Mouse (Mus musculus) heart, postnatal 14 days (tissue): Measurements from ENCODE around the gene Aurkc. TPM values are rescaled to one million over a fixed set of nuclear protein-coding genes. Genes with fewer than 3 reads are reported as not detected.
"Not testable (repeated sequence)": the region's sequence is repeated elsewhere in the genome, so short reads cannot be mapped to it uniquely, and the experiment has no call there.

ENCODE experiments used
- DNase-seq, 2 experiments: peaks; one replicate each; pipeline ENCODE4 v3.0.0; 2021 to 2022
- intact Hi-C: fragments of 180-260 bp; cut with DNase I; formaldehyde crosslinking; loops from one replicate; pipeline ENCODE4 v1.15.1; 2025
- long read RNA-seq, 2 experiments: library from polyadenylated mRNA; stranded (forward); transcript quantifications; one replicate each; pipeline ENCODE4 v2.0.0; 2021
- total RNA-seq, 2 experiments: library from RNA; stranded (reverse); gene quantifications; 2 replicates each; pipeline ENCODE4 v1.2.3; 2021

The Aurkc gene
- total RNA-seq: not detected
- long read RNA-seq, experiment 1: 0 reads
- long read RNA-seq, experiment 2: 0 reads

DNA sequence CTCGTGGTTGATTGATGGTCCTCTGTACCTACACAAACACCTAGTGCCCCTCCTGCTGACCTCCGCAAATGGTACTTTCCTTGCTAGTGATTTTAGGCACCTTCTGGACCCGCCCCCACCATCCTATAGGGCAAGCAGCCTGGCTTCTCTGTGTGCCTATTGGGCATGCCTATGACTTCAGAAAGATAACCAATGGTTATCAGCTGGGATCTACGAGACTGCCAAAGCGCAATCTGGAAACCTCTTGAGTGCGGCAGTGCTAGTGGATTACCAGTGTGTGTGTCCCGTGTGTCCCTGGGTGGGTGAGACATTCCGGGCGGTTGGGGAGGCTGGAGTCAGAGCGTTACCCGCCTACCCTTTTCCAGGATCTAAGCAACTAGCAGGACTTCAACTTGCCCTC is at the start of gene Aurkc:
TSS of gene Aurkc (plus strand) at position 50 of the 400 bp plus-strand sequence.
- intact Hi-C loops, DNase-seq: not testable (repeated sequence)

DNA sequence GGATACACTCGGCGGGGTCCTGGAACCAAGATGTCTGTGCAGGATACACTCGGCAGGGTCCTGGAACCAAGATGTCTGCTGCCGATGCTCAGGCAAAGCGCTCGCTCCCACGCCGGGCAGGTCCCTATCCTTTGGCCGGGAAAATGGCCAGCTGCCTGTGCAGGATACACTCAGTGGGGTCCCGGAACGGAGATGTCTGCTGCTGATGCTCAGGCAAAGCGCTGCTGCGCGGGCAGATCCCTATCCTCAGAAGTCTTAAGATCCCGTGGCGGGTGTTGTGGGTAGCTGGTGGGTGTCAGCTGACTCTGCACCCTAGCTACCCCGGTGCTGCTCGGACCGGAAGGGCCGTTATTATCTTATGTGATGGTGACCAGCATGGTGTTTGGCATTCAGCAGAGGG is 47.0 kb upstream of the Aurkc start:
- DNase-seq, intact Hi-C loops: not testable (repeated sequence)

DNA sequence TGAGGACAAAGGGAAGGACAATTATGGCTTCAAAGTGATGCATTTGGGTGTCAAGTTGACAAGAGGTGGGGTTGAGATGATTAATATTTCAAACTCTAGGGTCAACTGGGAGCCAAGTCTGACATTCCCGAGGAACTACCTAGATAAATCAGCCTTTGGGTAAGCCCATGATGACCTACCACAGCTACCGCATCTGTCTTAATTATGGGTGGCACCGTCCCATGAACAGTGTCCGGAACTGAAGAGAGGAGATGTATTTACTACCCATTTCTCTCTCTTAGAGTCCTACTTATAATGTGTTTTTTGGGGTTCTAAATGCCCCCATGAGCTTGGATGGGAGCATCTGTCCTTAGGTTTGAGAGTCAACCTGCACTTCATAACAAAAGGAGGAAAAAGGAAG is 38.5 kb upstream of the Aurkc start:
- intact Hi-C loops: no loop called here
- DNase-seq: no peak

DNA sequence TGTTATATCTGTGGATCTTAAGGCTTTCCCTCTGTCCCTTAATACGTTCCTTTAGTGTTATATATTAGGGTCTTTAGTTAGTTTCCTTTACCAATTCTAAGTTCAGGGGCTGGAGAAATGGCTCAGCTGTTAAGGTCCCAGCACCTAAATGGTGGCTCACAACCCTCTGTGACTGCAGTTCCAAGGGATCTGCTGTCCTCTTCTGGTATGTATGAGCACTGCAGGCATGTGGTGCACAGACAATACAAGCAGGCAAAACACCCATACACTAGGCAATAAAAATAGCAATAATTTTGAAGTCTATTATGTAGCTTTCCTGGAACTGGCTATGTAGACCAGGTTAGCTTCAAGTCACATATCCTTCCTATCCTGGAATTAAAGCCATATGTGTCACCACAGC is 36.5 kb upstream of the Aurkc start:
- intact Hi-C loops: no loop called here
- no peak for DNase-seq

DNA sequence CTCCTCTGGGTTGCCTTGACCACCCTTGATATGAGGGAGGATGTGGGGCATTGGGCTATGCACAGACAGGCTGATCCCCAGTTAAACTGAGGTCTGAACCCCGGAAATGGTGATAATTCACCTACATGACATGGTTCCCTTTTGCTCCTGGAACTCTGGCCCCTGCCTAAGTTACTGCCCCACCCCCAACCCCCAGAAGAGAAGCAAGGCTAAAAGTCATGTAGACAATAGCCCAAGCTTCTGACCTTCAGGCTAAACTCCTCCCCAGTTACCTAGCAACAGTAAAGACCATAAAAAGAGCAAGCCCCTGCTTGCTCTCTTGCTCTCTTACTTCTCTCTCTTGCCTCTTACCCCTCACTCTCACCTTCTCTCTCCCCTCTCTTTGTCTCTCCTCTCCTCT is 21.5 kb upstream of the Aurkc start:
- intact Hi-C loops: no loop called here
- no peak for DNase-seq

DNA sequence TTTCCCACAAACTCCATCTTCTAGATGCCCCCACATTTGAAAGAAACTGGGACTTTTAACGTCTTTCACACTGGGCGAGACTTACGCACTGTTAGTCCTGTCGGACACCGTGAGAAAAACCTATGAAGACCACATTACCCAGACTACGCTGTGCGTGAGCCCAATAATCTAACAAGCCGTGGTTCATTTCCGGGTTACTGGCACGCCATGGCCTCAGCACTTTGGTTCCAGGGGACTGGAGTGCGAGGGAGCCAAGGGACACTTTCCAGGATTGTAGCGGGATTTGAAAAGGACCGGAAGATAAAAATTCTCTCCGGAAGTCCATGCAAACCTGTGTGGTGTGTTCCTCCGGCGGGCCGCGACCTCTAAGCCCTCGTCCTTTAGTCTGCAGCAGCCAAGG is 18.2 kb upstream of the Aurkc start:
- no peak for DNase-seq
- intact Hi-C loops: no loop called here

DNA sequence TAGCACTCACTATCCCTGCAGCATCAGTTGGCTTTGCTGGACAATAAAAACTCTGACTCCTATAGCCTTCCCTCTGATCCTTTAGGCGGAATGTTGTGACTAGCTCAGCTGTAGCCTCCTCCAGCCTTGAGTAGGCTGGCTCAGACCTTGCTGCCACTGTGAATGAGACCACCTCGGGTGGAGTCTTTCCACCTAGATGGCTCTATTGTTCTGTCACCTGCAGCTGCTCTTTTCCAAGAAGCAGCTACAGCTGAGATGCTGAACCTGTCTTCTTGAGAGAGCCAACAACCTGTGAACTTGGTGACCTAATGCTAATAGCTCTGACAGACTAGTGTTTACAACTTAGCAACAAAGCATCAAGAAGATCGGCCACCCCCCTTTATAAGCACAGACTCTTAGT is 3.8 kb downstream of the Aurkc start:
- DNase-seq, intact Hi-C loops: not testable (repeated sequence)

DNA sequence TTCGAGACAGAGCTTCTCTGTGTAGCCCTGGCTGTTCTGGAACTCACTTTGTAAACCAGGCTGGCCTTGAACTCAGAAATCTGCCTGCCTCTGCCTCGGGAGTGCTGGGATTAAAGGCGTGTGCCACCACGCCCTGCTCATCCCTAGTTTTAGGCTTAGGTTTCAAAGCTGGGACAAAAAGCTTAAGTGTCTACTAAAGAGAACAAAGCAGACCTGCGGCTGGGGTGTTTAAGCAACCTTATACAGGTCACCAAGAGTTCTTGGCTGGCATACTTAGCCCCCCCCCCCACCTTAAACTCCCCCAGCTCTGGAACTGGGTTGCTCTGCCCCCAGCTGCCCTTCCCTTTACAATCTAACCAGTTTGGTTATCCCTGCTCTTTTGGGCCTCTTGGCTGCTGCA is 10.3 kb downstream of the Aurkc start:
- DNase-seq, intact Hi-C loops: not testable (repeated sequence)

DNA sequence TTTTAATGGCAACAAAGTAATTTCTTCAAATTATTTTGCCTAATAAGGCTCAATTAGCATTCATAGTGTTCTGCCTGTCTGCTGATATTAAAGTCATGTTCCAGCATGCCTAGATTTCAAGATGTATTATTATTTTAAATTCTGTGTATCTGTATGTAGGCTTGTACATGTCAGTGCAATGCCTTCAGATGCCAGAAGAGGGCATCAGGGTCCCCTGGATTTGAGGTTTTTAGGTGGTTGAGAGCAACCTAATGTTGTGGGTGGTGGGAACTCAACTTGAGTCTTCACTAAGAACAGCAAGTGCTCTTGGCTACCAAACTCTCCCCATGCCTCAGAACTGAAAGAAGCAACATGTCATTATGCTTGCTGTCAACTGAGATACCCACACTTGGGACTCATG is 32.3 kb downstream of the Aurkc start:
- no peak for DNase-seq
- intact Hi-C loops: no loop called here

DNA sequence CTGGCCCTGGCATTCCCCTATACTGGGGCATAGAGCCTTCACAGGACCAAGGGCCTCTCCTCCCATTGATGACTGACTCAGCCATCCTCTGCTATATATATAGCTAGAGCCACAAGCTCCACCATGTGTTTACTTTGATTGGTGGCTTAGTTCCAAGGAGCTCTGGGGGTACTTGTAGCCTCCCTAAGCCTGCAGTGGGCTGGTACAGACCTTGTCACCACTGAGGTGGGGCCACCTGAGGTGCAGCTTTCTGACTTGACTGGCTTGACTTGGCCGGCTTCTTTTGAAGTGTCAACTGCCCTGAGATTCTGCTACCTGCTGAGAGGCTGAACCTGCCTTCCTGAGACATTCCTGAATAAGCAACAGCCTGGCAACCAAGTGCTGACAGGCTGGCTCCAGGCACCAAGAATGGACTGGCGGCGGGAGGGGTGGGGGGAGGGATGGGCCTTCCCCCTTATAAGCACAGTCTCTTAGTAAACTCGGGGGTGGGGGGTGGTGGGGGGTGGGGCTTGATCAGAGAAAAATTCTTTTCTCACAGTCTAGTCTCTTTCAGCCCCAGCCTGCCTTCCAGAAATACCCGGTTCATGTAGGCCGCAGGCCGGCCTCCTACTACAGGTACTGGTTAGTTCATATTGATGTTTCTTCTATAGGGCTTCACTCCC is 54.7 kb downstream of the Aurkc start:
- intact Hi-C loops, DNase-seq: not testable (repeated sequence)

Other genes with a start within 250 kb of the Aurkc start
- gene Zfp954, start 126.2 kb downstream of the Aurkc start, total RNA-seq: 1 to 10 TPM; 3.6 to 4.3 TPM
- under 1 TPM; 0.17 to 0.54 TPM for gene Zfp773, start 141.5 kb downstream of the Aurkc start, total RNA-seq
- 1 to 10 TPM; 1.8 to 2.2 TPM for gene Zfp418, start 176.0 kb downstream of the Aurkc start, total RNA-seq
- 1 to 10 TPM; 1.8 to 2.1 TPM for gene Zfp772, start 214.7 kb downstream of the Aurkc start, total RNA-seq